Mouse (Mus musculus): ENCODE data around the gene Tecpr2.

- TF ChIP-seq CTCF (IDR thresholded peaks at IDR 0.05; ENCODE audit: borderline replicate concordance, extremely low read depth, insufficient read depth, insufficient read length): no peak
- no peak for TF ChIP-seq POLR2A (IDR thresholded peaks at IDR 0.05; ENCODE audit: borderline replicate concordance, extremely low read depth, insufficient read depth, insufficient read length, poor library complexity, severe bottlenecking)
These were observed 130.0 kb downstream of the Tecpr2 start for GRCm38 (mm10) chr12:111019086-111019485.

Measured in brain, embryonic 14.5 days (tissue).